Mouse (Mus musculus) myocyte (in vitro differentiated cells): ENCODE measurements around the gene Tmem87a.

ENCODE experiments used
- CEBPB ChIP-seq: IDR thresholded peaks from 2 replicates; pipeline ENCODE4 v1.6.1; 2011; ENCODE audit warnings: mild to moderate bottlenecking, moderate library complexity; ENCODE audit not compliant: poor library complexity, insufficient read depth, severe bottlenecking
- POLR2A ChIP-seq: IDR thresholded peaks from one replicate; pipeline ENCODE4 v1.6.1; 2011; ENCODE audit warnings: low read depth, mild to moderate bottlenecking, control low read depth, moderate library complexity; ENCODE audit not compliant: insufficient read length
- POLR2AphosphoS2 ChIP-seq: IDR thresholded peaks from one replicate; pipeline ENCODE4 v1.6.1; 2011; ENCODE audit warnings: low read depth, control low read depth; ENCODE audit not compliant: insufficient read length

DNA sequence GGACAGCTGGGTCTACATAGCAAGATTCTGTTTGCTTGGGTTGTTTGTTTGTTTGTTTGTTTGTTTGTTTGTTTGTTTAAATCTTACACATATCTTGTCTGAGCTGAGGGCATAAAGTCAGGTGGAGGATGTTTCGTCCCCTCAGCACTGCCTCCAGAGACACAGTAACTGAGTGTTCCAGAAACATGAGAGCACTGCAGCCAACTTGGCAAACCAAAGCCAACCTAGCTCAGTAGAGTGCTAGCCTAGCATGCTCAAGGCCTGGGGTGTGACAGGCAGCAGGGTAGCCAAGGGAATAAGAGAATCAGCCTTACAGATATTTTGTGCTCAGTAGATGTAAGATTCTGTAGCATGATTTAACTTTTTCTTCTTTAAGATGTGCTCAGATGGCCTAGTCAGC is 40.6 kb upstream of the Tmem87a start:
- TF ChIP-seq CEBPB, result no peak
- no peak for TF ChIP-seq POLR2AphosphoS2
- no peak for TF ChIP-seq POLR2A
